Mouse (Mus musculus): ENCODE results near the gene Nabp2.

Gene Nabp2

DNA sequence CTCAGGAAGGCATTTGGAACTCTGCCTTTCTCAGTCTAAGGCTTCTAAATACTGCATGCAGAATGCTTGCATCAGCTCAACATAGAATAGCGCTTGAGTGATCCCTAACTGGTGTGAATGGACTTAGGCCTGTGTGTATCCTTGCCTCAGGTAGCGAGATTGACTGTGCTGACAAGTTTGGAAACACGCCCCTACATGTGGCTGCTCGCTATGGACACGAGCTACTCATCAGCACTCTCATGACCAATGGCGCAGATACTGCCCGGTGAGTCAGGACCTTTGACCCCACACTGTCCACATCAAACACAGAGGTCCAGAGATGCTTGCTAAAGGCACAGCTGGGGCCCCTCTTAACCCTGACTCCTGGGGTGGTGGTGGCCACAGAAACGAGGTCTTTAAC, 28.8 kb downstream of the Nabp2 start:
- no peak for DNase-seq

GRCm38 (mm10) chr10:128380565-128380964, 30.7 kb downstream of the Nabp2 start:
- no peak for DNase-seq

DNA sequence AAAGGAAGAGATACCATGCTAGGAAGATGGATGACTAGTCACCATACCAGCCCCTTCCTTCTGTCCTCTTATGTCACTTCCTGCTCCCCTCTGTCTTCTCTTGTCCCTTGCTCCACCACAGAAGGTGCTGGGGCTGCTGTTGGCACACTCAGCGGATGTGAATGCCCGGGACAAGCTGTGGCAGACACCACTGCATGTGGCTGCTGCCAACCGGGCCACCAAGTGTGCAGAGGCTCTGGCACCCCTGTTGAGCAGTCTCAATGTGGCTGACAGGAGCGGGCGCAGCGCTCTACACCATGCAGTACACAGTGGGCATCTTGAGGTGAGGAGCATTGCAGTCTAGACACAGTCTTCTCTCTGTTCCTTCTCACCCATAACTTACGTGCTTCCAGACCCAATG, 32.0 kb downstream of the Nabp2 start:
- peak in 1 of 2 experiments; percentile 29 for DNase-seq

DNA sequence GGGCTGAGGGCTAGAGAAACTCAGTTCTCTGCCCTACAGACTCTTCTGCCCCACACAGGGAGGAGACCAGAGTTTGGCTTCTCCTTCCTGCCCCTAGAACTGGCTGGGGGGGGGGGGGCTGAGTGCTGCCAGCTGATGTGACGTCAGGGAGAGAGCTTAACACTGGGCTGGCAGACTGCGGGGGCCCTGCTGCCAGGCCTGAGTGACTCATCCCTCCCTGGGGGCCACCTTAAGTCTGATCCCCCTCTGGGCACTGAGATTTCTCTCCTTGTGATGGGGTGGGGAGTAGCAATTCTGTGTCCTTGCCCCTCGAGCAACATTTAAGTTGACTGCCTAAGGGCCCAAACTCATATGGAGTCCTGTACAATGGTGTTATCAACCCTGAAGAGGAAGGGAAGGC, 32.8 kb downstream of the Nabp2 start:
- DNase-seq, result peak in 1 of 2 experiments; percentile 9

- DNase-seq, result no peak
Measured at GRCm38 (mm10) chr10:128377940-128378448, 33.3 kb downstream of the Nabp2 start.

DNA sequence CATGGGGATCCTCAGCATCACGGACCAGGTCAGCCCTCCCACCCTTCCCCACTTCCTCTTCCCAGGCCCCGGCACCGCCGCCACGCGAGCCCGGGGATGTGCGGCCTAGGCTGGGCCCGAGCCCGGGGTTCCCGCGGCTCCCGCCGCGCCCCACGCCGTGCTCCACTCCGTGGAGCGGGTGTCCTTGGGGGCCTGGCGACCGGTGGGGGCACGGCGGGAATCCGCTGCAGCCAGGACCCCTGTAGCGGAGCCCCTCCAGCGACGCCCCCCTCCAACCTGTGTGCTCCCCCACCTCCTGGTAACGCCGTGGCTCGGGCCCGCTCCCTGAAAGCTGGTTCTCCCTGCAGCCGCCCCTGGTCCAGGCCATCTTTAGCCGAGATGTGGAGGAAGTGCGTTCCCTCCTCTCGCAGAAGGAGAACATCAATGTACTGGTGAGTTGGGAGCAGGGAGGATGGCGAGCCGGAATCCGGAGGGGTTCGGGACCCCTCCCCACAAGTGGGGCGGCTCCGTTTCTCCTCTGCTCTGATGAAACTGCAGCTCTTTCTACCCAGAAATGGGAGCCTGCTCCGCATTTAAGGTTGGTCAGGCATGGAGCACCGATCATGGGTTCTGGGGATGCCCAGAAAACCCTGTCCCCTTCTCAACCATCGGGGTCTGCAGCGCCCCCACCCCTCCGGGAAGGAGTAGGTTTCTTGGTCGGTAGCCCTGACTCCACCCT, 33.9 kb downstream of the Nabp2 start:
- peak; percentile 70 for DNase-seq

- DNase-seq, result peak; percentile 88 to 94
Measured at GRCm38 (mm10) chr10:128376455-128377211, 34.7 kb downstream of the Nabp2 start, which contains the start of gene Ankrd52. Gene Ankrd52, plus strand, starts transcription at chr10:128377115.

DNA sequence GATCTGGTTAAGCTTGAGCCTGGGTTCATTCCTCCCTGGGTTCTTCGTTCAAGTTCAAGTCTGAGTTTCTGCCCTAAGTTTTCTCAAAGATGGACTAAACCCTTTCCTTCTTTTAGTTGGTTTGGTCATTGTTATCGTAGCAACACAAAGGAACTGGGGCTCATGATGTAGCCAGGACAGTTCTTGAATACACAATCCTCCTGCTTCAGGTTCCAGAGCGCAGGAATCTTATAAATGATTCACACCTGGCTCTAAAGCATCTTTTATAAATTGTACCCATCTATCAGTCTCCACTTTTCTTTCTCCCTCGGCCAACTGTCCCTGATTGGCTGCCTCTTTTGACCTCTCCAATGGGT, 35.2 kb downstream of the Nabp2 start:
- DNase-seq, result no peak

GRCm38 (mm10) chr10:128374393-128374792, 36.9 kb downstream of the Nabp2 start:
- DNase-seq, result peak in 1 of 2 experiments; percentile 42

DNA sequence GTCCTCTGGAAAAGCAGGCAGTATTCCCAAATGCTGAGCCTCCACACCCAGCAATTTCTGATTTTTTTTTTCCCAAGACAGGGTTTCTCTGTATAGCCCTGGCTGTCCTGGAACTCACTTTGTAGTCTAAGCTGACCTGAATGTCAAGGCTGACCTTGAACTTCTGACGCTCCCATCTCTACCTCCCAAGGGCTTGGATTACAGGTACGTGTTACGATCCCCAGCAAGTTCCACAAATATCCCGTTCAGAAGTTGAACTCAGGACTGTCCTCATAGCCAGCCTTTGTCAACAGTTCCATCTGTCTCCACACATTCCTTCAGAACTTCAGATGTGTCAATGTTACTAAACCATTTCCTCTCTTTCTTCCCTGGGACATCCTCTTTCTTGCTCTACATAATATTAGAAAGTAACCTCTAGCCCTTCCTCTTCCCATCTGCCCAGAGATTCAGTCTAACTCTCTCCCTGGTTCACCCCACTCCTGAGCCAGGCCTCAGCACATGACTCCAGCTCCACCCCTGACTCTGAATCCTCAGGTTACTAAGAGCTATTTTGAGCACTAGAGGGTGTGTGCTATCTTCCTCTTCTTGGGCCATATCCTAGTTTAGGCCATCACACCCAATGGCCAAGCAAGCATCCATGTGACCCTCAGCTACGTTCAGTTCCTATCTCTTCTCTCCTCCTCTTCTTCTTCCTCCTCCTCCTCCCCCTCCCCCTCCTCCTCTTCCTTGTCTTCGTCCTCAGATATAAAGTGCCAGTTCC, 38.1 kb downstream of the Nabp2 start:
- DNase-seq, result no peak

DNA sequence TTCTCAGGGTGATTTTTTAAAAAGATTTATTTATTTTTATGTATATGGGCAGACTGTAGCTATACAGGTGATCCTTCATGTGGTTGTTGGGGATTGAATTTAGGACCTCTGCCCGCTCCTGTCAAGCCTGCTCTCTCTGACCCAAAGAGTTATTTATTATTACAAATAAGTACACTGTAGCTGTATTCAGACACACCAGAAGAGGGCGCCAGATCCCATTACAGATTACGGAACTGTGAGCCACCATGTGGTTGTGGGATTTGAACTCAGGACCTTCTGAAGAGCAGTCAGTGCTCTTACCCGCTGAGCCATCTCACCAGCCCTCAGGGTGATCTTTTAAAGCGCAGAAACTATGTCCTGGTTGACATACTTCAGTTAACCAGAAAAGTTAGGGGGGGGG, 39.1 kb downstream of the Nabp2 start:
- DNase-seq, result peak in 1 of 2 experiments; percentile 48

DNA sequence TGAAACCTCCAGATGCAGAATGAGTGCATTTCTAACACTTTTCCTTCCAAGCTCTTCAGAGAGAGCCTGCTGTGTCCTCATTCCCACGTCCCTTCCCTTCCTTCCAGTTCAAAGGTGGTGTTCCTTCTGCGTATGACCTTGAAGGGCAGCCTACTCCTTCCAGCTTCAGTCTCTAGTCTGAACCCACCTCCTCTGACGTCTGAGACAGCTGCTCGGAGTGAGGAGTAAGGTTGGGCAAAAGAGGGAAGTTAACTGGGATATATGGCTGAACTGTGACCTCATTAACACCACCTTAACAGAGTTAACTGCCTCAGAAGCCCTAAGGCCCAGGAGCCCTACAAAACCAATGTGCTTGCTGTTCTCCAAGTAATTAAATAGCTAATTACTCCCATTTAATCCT, 40.7 kb downstream of the Nabp2 start:
- no peak for DNase-seq

GRCm38 (mm10) chr10:128370021-128370420, 41.3 kb downstream of the Nabp2 start:
- DNase-seq, result no peak

GRCm38 (mm10) chr10:128369599-128369998, 41.7 kb downstream of the Nabp2 start:
- no peak for DNase-seq

GRCm38 (mm10) chr10:128369218-128369543, 42.1 kb downstream of the Nabp2 start:
- no peak for DNase-seq

DNA sequence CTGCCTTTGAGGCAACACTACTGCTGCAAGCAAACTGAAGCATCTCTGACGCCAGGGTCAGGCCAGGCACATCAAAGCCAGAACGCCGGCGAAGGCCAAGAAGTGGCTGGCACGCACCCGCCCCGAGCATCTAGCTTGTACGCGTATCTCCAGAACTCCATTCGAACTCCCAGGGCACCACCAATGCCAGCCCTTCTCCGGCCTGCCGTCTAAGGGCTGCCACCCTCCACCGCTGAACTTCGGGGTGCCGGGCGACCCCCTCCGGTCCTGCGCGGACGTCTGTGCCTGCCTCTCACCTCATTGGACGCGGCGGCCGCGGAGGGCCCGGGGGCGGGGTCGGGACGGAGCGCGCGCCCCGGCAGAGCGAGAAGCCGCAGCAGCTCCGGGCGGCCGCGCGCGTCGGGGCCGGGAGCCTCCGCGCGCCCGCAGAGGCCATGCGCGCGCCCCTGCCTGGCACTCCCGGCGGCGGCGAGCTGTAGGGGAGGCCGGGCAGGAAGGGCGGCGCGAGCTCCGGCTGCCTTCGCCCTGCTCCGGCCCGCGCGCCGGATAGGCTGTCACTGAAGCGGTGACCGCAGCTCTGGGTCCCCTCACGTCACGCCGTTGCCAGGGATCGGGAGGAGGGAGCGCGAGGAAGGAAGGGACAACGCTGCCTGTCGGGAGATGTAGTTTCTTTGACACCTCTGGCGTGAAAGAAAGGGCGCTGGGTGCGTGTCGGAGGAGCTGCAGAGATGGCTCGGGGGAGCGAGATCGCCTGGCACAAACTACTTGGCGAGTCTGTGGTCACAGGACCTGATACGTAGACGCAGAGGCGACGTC, 42.7 kb downstream of the Nabp2 start, which contains the start of gene Coq10a:
Gene Coq10a (minus strand): TSS at position 596 of the 816 bp plus-strand sequence.
- DNase-seq, result peak; percentile 95

GRCm38 (mm10) chr10:128367899-128368401, 43.3 kb downstream of the Nabp2 start:
- no peak for DNase-seq

DNA sequence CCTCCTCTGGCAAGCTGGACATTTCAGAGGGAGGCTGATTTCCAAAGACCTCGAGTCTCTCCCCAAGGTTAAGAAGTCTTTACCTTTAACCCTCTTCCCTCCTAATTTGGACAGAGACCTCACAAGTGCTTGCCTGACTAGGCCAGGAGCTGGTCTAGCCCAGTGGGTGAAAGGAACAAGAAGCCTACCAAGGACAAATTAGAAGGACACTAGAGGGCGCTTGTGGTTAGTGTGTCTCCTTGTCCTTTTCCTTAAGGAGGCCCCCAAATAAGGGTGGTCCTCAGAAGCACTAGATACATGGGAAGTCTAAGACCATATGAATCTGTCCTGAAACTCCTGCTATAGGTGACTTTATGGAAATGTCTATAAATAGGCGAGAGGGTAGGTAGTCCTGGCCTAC, 48.7 kb downstream of the Nabp2 start:
- DNase-seq, result peak; percentile 66 to 68

GRCm38 (mm10) chr10:128361836-128362235, 49.5 kb downstream of the Nabp2 start:
- no peak for DNase-seq

DNA sequence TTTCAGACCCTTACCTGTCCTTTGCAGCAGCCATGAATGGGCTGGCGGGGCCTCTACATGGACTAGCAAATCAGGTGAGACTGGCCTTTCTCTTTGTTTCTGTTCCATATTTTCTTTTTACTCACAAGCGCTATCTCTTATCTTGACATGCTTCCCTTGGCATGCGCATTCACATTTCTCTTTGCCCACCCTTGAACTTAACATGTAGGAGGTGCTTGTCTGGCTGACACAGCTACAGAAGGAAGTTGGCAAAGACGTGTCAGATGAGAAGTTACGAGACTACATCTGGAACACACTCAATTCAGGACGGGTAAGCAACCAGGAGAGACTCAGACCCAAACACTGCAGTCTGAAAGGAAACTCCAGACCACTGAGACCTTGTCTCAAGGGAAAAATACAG, 52.1 kb downstream of the Nabp2 start:
- no peak for DNase-seq

DNA sequence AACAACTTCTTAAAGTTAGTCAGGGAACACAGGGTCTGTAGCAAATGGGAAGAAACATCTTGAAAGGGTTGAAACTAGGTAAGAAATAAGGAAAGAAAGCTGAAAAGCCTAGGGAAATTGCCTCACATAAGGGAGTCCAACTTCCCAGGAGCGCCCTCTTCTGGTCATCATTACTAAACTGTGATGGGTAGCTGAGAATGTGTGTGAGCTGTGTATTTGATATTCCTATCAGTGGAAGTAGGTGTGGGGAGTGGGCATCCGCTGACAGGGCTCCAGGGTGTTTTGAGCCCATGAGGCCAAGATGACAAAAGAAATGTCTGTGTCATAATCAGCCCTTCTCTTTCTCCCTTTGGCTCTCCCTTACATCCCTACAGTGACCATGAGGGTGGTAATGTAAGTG, 52.5 kb downstream of the Nabp2 start:
- peak; percentile 69 to 83 for DNase-seq
